Mouse (Mus musculus): ENCODE measurements at regions not wholly inside any gene's neighbourhood (a gene's known extent, or its start where the extent isn't known, plus 50 kb on each side); places are given as distances from the start of the nearest gene placed in this dataset.

DNA sequence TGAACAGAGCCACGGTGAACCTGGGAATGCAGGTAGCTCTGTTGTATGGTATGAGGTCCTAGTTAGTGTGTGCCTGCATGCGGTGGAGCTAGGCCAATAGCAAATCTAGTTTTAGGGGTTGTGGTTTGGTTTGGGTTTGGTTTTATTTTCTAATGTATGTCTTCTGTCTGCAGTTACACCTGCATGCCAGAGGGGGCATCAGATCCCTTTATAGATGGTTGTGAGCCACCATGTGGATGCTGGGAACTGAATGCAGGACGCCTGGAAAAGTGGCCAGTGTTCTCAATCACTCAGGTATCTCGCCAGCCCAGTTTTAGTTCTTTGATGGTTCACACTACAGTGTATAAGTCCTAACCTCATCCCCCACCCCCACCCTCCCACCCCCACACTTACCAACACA lies 194.6 kb upstream of the Msx2 start:
- H3K79me2 ChIP-seq (replicated peaks; ENCODE audit: control insufficient read depth, insufficient read depth, low read length) = no peaks in the 10 kb centered on the region
- H3K36me3 ChIP-seq (ENCODE audit: control insufficient read depth, insufficient read depth, low read length) = no peaks in the 10 kb centered on the region
- H3K4me3 ChIP-seq = no peak overlapping the region
- DNase-seq = no peak
- no peak overlapping the region for H3K27ac ChIP-seq
- intact Hi-C loops (cut with DNase I) = no loop called here
- WGBS = 92% methylated on average over 4 of the region's 4 CpGs
- H3K4me1 ChIP-seq (ENCODE audit: control insufficient read depth, insufficient read depth, low read length) = no peaks in the 10 kb centered on the region
- no peak overlapping the region for H3K9ac ChIP-seq (ENCODE audit: low read depth, low read length)
- H3K27me3 ChIP-seq (ENCODE audit: control insufficient read depth, insufficient read depth, low read length) = no peaks in the 10 kb centered on the region
- TF ChIP-seq CTCF (IDR thresholded peaks at IDR 0.05) (no peak), POLR2A (IDR thresholded peaks at IDR 0.05; ENCODE audit: insufficient read depth, low read depth, low read length) (no peak), EP300 (IDR thresholded peaks at IDR 0.05; ENCODE audit: insufficient read depth, low read depth, low read length) (no peak)

DNA sequence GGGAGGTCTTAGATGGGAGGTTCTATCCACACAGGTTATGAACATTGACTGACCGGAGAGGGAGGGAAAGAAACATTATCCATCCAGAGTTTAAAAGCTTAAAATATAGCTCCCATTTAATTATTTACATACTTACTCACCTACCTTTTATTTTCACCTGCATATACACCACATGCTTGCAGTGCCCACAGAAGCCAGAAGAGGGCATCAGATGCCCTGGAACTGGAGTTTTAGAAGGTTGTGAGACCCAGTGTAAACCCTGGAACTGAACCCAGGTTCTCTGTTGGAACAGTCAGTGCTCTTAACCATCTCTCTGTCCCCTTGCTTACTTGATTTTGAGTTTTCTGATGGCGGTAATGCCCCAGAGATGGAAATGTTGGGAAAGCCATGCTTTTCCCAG lies 192.7 kb upstream of the Msx2 start:
- intact Hi-C loops (cut with DNase I) = no loop called here

DNA sequence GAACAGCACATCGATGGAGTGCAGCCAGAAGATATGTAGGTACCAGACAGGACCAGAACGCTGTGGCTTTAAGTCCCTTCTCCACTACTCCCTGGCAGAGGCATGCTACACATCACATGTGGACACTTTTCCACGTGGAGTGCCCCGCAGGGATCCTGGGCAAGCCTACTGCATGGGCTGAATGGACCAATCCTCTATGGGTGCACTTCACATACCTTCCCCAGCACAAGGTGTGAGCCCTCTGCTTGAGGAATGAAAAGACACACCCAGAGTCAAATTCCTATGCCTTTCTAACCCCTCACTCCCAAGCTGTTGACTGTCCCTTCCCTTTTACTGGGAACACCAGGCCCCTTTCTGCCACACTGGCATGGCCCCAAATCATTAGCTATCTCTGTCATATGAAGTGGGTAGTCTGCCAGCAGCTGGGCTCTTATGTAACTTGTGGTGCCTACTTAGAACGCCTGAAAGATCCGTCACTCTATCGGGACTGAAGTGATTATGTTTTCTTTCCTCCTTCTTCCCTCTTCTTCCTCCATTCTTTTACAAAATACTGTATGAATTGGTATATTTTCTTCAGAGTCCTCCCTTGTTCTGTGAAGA lies 191.9 kb upstream of the Msx2 start:
- Histone ChIP-seq H3K27me3 (ENCODE audit: control insufficient read depth, insufficient read depth, low read length) (no peaks in the 10 kb centered on the region), H3K79me2 (replicated peaks; ENCODE audit: control insufficient read depth, insufficient read depth, low read length) (no peaks in the 10 kb centered on the region), H3K9ac (ENCODE audit: low read depth, low read length) (no peak overlapping the region), H3K27ac (no peak overlapping the region), H3K4me1 (ENCODE audit: control insufficient read depth, insufficient read depth, low read length) (no peaks in the 10 kb centered on the region), H3K36me3 (ENCODE audit: control insufficient read depth, insufficient read depth, low read length) (no peaks in the 10 kb centered on the region), H3K4me3 (no peak overlapping the region)
- intact Hi-C loops (cut with DNase I) = no loop called here
- peak in 1 of 2 experiments; percentile 22 for DNase-seq
- 66% methylated on average over 7 of the region's 7 CpGs for WGBS
- TF ChIP-seq POLR2A (IDR thresholded peaks at IDR 0.05; ENCODE audit: insufficient read depth, low read depth, low read length) (no peak), EP300 (IDR thresholded peaks at IDR 0.05; ENCODE audit: insufficient read depth, low read depth, low read length) (no peak), CTCF (IDR thresholded peaks at IDR 0.05) (no peak)

More for the DNA sequence above, 192.7 kb upstream of the Msx2 start:
- H3K27me3 ChIP-seq (ENCODE audit: control insufficient read depth, insufficient read depth, low read length) = no peaks in the 10 kb centered on the region
- H3K36me3 ChIP-seq (ENCODE audit: control insufficient read depth, insufficient read depth, low read length) = no peaks in the 10 kb centered on the region
- DNase-seq = no peak
- 89% methylated on average over 2 of the region's 2 CpGs for WGBS
- no peaks in the 10 kb centered on the region for H3K4me1 ChIP-seq (ENCODE audit: control insufficient read depth, insufficient read depth, low read length)
- H3K27ac ChIP-seq = no peak overlapping the region
- H3K4me3 ChIP-seq = no peak overlapping the region
- H3K9ac ChIP-seq (ENCODE audit: low read depth, low read length) = no peak overlapping the region
- no peaks in the 10 kb centered on the region for H3K79me2 ChIP-seq (replicated peaks; ENCODE audit: control insufficient read depth, insufficient read depth, low read length)
- peak; percentile 31 for TF ChIP-seq CTCF (IDR thresholded peaks at IDR 0.05)
- no peak for TF ChIP-seq EP300 (IDR thresholded peaks at IDR 0.05; ENCODE audit: insufficient read depth, low read depth, low read length)
- no peak for TF ChIP-seq POLR2A (IDR thresholded peaks at IDR 0.05; ENCODE audit: insufficient read depth, low read depth, low read length)

DNA sequence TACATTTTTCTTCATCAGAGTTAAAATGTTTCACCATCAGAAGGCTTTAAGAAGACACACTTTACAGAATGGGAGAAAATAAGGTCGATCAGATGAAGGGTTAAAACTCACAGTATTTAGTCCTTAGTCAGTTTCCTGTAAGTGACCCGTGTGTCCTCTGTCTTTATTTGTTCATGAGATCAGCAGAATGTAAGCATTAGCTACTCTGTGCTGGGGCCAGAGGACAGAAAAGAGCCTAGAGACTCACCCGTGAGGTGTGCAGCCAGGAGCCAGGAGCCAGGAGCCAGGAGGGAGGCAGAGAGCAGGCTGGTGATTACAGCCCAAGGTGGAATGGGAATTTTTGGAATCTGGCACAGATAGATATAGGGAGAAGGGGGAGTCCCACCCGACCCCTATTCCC lies 180.0 kb upstream of the Msx2 start:
- intact Hi-C loops (cut with DNase I) = no loop called here
- no peak for TF ChIP-seq POLR2A (IDR thresholded peaks at IDR 0.05; ENCODE audit: insufficient read depth, low read depth, low read length)
- no peak for TF ChIP-seq CTCF (IDR thresholded peaks at IDR 0.05)
- TF ChIP-seq EP300 (IDR thresholded peaks at IDR 0.05; ENCODE audit: insufficient read depth, low read depth, low read length) = no peak
- no peaks in the 10 kb centered on the region for H3K79me2 ChIP-seq (replicated peaks; ENCODE audit: control insufficient read depth, insufficient read depth, low read length)
- no peaks in the 10 kb centered on the region for H3K4me1 ChIP-seq (ENCODE audit: control insufficient read depth, insufficient read depth, low read length)
- H3K27ac ChIP-seq = no peak overlapping the region
- no peak overlapping the region for H3K4me3 ChIP-seq
- no peaks in the 10 kb centered on the region for H3K27me3 ChIP-seq (ENCODE audit: control insufficient read depth, insufficient read depth, low read length)
- no peaks in the 10 kb centered on the region for H3K36me3 ChIP-seq (ENCODE audit: control insufficient read depth, insufficient read depth, low read length)
- DNase-seq = no peak
- no peak overlapping the region for H3K9ac ChIP-seq (ENCODE audit: low read depth, low read length)
- 19% methylated on average over 4 of the region's 4 CpGs for WGBS

DNA sequence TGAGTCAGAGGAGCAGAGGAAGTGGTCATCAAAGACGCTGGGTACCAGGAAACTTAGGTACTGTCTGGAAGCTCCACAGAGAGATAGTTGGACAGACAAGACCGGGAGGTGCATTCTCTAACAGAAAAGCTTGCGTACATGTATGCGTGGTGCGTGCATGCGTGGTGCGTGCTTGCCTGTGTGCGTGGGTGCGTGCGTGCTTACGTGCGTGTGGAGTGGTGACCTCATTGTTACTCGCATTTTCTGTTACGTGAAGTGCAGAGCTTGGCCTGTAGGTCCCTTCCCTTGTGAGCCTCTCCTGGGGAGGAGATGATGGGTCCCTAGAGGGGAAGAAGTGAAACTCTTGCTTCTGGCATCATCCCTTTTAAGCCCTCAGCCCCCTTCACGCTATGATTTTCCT lies 175.5 kb upstream of the Msx2 start:
- 86% methylated on average over 15 of the region's 15 CpGs for WGBS
- no peaks in the 10 kb centered on the region for H3K27me3 ChIP-seq (ENCODE audit: control insufficient read depth, insufficient read depth, low read length)
- no peak overlapping the region for H3K4me3 ChIP-seq
- no peaks in the 10 kb centered on the region for H3K79me2 ChIP-seq (replicated peaks; ENCODE audit: control insufficient read depth, insufficient read depth, low read length)
- DNase-seq = no peak
- H3K4me1 ChIP-seq (ENCODE audit: control insufficient read depth, insufficient read depth, low read length) = no peaks in the 10 kb centered on the region
- no peaks in the 10 kb centered on the region for H3K36me3 ChIP-seq (ENCODE audit: control insufficient read depth, insufficient read depth, low read length)
- no peak for TF ChIP-seq CTCF (IDR thresholded peaks at IDR 0.05)
- no peak for TF ChIP-seq POLR2A (IDR thresholded peaks at IDR 0.05; ENCODE audit: insufficient read depth, low read depth, low read length)
- no peak for TF ChIP-seq EP300 (IDR thresholded peaks at IDR 0.05; ENCODE audit: insufficient read depth, low read depth, low read length)
- H3K27ac ChIP-seq = no peak overlapping the region
- no peak overlapping the region for H3K9ac ChIP-seq (ENCODE audit: low read depth, low read length)
- intact Hi-C loops (cut with DNase I) = no loop called here

DNA sequence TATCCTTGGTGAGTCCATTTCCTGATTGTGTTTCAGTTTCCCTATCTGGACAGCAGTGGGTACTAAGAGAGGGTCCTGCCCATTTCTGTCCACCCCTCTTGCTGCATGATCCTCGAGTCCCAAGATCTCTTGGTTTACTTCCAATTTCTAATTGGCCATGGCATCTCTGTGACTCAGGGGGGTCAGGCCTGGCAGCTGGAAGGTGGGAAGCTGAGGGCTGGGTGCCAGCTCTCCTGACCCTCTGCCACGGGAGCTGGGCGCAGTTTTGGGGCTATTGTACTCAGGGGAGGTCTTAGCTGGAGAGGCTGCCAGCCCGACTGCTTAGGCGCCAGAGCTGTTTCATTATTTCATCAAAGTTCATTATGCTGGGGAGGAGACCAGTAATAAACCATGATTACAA lies 169.7 kb upstream of the Msx2 start:
- Histone ChIP-seq H3K27ac (no peak overlapping the region), H3K79me2 (replicated peaks; ENCODE audit: control insufficient read depth, insufficient read depth, low read length) (no peaks in the 10 kb centered on the region), H3K4me3 (no peak overlapping the region), H3K36me3 (ENCODE audit: control insufficient read depth, insufficient read depth, low read length) (no peaks in the 10 kb centered on the region), H3K4me1 (ENCODE audit: control insufficient read depth, insufficient read depth, low read length) (no peaks in the 10 kb centered on the region), H3K9ac (ENCODE audit: low read depth, low read length) (no peak overlapping the region), H3K27me3 (ENCODE audit: control insufficient read depth, insufficient read depth, low read length) (no peaks in the 10 kb centered on the region)
- TF ChIP-seq CTCF (IDR thresholded peaks at IDR 0.05) (no peak), POLR2A (IDR thresholded peaks at IDR 0.05; ENCODE audit: insufficient read depth, low read depth, low read length) (no peak), EP300 (IDR thresholded peaks at IDR 0.05; ENCODE audit: insufficient read depth, low read depth, low read length) (no peak)
- DNase-seq = no peak
- 57% methylated on average over 5 of the region's 5 CpGs for WGBS
- intact Hi-C loops (cut with DNase I) = no loop called here

Measured in heart, adult 2 months (tissue).